Mouse (Mus musculus) bone marrow macrophage, adult 2 months (primary cell): Measurements from ENCODE around the gene Kcnn4.

ENCODE experiments used
- CTCF ChIP-seq: IDR thresholded peaks from 2 replicates; pipeline ENCODE4 v1.5.1; 2012; ENCODE audit warnings: low read depth, mild to moderate bottlenecking, low read length, moderate library complexity
- POLR2A ChIP-seq: IDR thresholded peaks from 2 replicates; pipeline ENCODE4 v1.6.1; 2012; ENCODE audit warnings: mild to moderate bottlenecking, low read depth, low read length, borderline replicate concordance

DNA sequence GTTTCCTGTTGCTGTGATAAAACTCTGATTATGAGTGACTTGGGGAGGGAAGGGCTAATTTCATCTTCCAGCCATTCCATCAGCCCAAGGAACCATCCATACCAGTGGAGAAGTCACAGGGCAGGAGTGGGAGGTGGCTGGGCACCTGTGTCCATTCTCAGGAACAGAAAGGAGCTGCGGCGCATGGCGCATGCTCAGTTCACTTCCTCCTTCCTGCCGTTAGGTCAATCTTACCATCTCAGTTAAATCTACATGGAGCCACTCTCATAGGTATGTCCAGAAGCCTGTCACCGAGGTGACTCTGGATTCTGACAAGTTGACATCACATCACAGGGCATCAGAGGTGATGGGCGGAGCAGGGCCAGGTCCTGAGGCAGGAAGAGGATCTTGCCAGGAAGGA is 14.4 kb upstream of the Kcnn4 start:
- TF ChIP-seq POLR2A (no peak), CTCF (no peak)
